Mouse (Mus musculus) adrenal gland, adult 8-10 months (tissue): Measurements from ENCODE around the gene Cstb. TPM values are rescaled to one million over a fixed set of nuclear protein-coding genes. Genes with fewer than 3 reads are reported as not detected.

Source experiments
- DNase-seq: peaks from one replicate; pipeline ENCODE4 v3.0.0; 2022
- microRNA-seq, 2 experiments: library from miRNA; unstranded; fragments of <30 nt; microRNA quantifications; one replicate each; pipeline ENCODE4 v1.2.0; 2022
- total RNA-seq, 4 experiments: library from RNA; stranded (reverse); gene quantifications; 2 replicates each; pipeline ENCODE4 v1.2.4; 2022

Gene Cstb
- total RNA-seq, 4 experiments from 2014 or later, result 276 to 340 (median 329) TPM

DNA sequence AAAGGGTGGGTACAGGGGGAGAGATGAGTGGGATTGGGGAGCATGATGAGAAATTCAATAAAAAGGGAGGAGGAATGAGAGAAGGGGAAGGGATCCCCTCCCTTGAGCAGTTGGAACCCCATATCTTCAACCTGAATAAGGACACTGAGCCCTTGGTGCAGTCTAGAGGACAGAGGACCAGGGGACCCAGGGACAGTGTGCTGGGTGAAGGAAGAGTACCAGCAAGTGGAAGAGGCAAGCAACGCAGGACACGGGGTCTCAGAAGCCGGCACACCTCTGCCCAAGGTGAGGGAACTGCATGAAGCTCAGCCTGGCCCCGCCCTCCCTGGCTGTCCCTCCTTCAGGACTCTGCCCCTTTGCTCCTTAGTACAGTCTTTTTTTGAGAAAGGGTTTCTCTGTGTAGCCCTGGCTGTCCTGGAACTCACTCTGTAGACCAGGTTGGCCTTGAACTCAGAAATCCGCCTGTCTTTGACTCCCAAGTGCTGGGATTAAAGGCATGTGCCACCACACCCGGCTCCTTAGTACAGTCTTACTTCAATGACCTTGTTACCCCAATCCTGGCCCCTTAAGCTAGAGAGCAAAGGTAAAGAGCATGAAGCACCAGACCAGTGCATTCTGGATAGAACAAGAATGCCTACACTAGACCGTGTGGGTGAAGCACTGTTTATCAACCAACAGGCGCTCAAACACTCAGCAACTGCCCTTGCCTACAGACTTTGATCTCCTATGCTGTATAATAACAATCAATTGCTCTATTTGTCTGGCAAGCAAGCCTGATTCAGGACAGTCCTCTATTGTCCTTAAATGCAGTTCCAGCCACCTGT lies 37.7 kb downstream of the Cstb start:
- DNase-seq, result no peak

DNA sequence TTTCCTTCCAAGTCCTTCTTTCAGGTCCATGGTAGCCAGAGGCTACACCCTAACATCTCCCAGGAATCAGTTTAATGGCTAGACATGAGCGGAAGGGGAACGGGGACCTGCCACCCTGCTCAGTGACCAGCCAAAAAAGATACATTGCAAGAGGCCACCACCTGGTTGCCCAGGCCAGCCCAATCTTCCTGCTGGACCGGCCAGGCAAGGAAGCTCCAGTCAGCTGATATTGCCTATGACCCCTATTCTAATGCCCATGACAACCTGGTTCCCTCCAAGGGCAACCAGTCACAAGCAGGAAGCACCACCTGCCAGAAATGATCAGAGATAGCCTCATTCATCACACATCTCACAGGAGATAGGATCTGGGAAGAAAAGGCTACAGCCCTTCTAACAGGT lies 38.3 kb downstream of the Cstb start:
- DNase-seq, result no peak

DNA sequence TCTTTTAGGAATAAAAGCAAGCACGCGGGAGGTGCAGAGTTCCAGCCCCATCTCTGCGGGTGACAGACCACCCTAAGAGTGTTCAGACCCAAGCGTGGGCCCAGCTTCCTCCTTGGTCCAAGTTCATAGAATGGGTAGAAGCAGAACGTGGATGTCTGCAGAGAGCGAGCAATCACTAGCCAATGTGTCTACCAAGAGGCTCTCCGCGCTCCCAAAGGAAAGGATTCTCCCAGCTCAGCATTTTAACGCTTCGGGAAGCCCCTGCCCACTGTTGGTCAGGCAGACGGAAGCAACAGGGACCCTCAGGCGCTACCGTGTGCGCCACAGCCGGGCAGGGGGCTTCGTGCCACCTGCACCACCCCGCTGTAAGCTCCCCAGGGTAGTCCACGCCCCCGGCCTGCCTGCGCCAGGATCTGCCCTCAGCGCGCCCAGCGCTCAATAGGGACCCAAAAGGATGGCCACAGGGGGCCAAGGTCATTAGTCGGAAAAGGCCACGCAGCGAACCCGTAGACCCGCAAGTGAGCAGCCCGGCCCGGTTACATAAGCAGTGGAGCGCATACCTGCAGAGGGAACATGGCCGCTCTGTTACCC lies 38.8 kb downstream of the Cstb start:
- no peak for DNase-seq

DNA sequence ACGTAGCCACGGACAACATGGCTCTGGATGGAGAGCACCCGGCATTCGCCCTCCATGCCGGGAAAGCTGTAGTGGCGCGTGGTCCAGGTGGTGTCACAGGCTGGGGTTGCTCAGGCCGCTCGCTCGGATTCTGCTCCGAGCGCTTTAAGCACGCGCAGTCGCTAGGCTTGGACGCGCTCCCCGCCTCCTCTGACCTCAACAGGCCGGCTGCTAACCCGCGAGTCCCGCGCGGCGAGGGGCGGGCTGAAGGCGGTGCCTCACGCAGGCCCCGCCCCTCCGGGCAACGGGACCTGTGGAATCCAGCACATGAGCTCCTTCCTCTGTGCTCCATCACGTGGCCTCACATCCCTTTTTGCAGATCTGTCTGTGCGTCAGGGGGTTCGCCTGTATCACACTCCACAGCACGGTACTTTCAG lies 39.3 kb downstream of the Cstb start, which contains the start of gene Pdxk:
Pdxk (minus strand) TSS at position 184 of the 416 bp plus-strand sequence.
- peak; percentile 95 for DNase-seq

DNA sequence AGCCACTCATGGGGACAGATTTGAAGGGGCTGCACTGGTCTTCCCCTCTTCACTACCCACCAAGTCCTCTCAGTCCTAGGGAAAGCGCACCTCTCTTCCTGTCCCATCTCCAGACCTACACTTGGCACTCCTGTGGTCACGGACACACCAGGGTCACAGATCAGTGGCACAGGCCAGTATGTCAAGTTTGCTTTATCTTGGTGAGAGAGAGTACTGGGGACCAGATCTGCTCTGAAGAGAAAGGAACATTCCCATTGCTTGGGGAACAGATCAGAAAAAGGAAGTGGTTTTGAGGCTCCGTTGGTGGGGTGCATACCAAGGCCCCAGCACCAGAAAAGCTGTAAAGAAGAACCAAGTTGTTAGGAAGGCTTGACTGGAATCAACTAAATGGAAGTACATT lies 40.0 kb downstream of the Cstb start:
- DNase-seq, result no peak

DNA sequence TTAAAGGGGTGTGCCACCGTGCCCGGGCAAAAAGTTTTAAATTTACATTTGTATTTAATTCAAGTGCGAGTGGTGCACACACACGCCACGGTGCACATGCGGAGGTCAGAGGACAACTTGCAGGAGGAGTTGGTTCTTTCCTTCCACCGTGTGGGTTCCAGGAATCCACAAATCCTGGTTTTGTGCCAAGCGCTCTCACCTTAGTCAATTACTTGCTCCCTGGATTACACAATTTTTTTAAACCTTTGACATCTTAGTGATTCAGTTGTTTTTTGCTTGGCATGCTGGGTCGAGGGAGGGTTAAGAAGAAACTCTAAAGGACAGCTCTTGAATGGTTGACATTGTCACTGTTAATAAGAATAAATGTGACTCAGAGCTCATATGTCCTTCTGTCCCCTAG lies 41.2 kb downstream of the Cstb start:
- no peak for DNase-seq

DNA sequence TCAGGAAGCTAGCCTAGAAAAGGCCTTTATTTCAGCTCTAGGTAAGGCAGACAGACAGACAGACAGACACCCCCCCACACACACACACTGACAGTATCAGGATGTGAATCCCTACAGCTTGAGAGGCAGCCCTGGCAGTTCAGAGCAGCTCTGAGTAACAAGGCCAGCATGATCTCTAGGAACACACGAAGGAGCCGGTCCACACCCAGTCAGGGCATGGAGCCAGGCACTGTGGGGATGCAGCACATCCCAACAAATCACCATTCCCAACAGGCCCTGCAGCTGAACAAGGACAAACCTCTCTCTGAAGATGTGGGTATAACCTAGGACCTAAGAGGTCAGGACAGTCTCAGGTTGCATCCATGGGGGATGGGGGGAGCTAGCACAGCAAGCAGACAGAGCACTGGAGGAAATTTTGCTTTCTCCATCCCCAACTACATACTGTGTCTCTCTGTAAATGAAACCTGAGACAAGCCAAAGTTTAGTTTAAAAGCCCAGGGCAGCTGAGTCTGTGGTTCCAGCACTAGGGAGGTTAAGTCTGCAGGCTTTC lies 42.4 kb downstream of the Cstb start:
- no peak for DNase-seq

DNA sequence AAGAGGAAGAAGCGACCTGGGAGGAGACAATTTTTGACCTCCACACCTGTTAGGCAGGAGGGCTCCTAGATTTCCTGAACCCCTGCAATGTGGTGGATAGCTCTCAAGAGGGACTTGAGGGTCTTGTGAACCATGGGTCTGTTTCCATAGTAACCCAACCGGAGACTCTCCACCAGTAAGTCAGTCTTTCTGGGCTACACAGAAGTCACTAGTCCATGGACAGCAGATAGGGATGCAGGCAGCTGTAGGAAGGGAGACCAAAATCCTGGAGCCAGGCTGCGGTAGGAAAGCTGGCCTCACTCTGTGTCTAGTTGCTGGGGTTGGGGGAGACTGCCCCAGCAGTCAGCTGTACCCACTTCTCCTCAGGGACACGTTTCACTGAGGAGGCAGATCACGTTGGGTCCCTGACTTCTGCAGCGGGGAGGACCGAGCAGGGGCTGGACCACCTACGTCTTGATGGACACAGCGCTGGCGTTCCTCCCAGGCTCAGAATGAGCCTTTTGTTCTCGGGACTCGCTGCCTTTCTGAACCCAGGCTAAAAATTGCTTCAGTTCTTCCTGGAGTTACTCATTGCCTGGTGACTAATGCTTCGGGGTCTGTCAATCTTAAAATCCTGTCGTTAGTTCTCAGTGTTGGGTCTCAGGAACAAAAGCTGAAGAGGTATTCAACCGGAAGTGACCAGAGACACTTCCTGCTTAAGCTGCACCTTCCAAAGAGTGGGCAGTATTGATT lies 45.3 kb downstream of the Cstb start:
- DNase-seq, result no peak

DNA sequence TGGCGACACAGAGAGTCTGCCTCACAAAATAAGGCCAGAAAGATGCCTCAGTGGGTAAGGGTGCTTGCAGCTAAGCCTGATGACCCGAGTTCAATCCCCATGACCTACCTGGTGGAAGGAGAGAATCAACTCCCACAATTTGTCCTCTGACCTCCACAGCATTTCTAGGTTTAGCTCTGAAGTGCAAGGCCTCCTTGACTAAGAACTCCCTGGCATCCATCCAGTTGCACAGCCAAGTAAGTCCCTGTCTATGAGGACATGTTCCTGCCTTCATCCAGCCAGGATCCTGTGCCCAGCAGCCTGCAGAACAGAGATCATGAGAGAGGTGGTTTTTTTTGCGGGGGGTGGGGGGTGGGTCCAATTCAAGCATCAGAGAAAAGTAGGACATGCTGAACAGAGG lies 46.6 kb downstream of the Cstb start:
- DNase-seq, result no peak

DNA sequence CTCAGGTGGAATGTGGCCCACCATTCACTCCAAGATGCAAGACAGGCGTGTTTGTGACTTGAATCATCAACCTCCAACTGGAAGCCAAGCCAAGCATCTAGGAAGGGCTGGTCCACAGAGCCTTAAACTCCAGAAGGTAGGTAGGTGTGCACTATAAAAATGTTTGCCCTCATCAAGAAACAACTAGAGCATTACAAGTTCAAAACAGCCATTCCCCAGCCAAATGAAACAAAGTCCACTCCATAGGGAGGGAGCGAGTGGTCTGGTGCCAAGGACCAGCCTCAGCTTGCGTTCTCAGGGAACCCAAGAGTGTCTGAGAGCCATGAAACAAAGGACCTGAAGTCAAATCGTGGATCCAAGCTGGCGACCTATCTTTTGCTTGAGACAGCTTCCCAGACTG lies 48.0 kb downstream of the Cstb start:
- DNase-seq, result no peak

DNA sequence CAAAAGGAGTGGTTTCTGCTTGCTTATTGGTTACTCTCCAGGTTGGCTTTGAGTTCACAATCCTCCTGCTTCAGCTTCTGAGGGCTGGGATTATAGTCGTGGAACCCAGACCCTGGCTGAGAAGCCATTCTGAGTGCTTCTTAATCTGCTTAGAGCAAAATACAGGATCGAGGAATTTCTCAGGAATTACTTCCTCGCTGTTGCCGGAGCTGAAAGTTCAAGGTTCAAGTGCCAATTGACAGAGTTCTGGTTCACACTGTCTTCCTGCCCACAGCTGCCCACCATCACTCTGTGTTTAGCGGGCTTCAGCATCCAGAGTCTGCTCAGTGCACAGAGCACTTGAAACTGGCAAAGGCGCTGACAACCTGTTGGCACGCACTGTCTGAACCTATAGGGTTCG lies 49.3 kb downstream of the Cstb start:
- DNase-seq, result no peak

DNA sequence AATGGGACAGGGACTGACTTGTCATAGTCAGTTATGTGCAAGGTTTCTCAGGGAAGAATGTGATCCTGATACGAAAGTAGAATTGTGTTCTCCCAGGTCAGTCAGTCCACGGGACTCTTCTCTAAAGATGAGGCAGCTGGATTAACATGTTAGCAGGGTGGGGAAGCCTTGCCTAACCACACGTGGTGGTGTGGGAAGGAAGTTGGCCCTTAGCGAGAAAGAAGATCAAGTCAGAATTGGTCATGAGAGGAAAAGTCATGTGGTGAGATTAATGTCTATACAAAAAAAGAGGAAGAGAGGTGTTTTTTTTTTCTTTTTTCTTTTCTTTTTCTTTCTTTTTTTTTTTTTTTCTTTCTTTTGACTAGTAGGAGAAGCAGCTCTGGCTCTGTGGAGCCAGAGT lies 51.4 kb downstream of the Cstb start:
- no peak for DNase-seq

Small RNA genes lying within 50 kb of the gene (microRNA-seq; reads per million reads assigned to microRNA genes)
- gene Mir6410 (0 reads per million in 2 experiments), gene Mir6907 (0.35 to 0.67 reads per million in 2 experiments), gene Mir6908 (0 to 0.35 reads per million in 2 experiments)

Other genes with a start within 250 kb of the Cstb start
- 10 to 100 TPM; 20.1 to 22.4 (median 21.3) TPM for gene Pwp2, start 240.5 kb upstream of the Cstb start, total RNA-seq
- gene Trappc10, start 181.0 kb upstream of the Cstb start, total RNA-seq, result 10 to 100 TPM; 59.1 to 66.4 (median 60.2) TPM
- 100 to 1,000 TPM; 228 to 370 (median 267) TPM for gene Agpat3, start 73.2 kb upstream of the Cstb start, total RNA-seq
- gene Rrp1, start 12.6 kb upstream of the Cstb start, total RNA-seq, result 100 to 1,000 TPM; 215 to 262 (median 251) TPM
- 10 to 100 TPM; 31.7 to 46.1 (median 42.1) TPM for gene Pdxk, start 39.3 kb downstream of the Cstb start, total RNA-seq
- not detected for gene Olfr1358, start 91.8 kb downstream of the Cstb start, total RNA-seq
- gene Ilvbl, start 148.7 kb downstream of the Cstb start, total RNA-seq, result 10 to 100 TPM; 58.3 to 68.8 (median 61.9) TPM
- gene Syde1, start 166.3 kb downstream of the Cstb start, total RNA-seq, result 10 to 100 TPM; 33.9 to 74.0 (median 52.2) TPM
- not detected for gene Olfr1357, start 192.4 kb downstream of the Cstb start, total RNA-seq